Mouse (Mus musculus) heart, adult 2 months (tissue): ENCODE data around the gene Mfge8. TPM values are rescaled to one million over a fixed set of nuclear protein-coding genes. Genes with fewer than 3 reads are reported as not detected.

ENCODE experiments used
- DNase-seq, 2 experiments: peaks; one replicate each; pipeline ENCODE4 v3.0.0; 2021
- H3K27ac ChIP-seq: fragments of 200-600 bp; 2 replicates; pipeline ENCODE4 v1.8.1; 2022
- H3K27me3 ChIP-seq: fragments of 200-500 bp; 2 replicates; pipeline ENCODE4 v1.6.1; 2012; ENCODE audit warnings: mild to moderate bottlenecking, low read length, inconsistent platforms, mixed read lengths; ENCODE audit not compliant: control insufficient read depth, insufficient read depth
- H3K36me3 ChIP-seq: fragments of 200-500 bp; 2 replicates; pipeline ENCODE4 v1.6.1; 2012; ENCODE audit warnings: low read length, inconsistent platforms; ENCODE audit not compliant: control insufficient read depth, insufficient read depth
- H3K4me1 ChIP-seq: fragments of 200-500 bp; 2 replicates; pipeline ENCODE4 v1.6.1; 2011; ENCODE audit warnings: low read length; ENCODE audit not compliant: control insufficient read depth, insufficient read depth
- H3K4me3 ChIP-seq: fragments of 200-600 bp; 2 replicates; pipeline ENCODE4 v1.8.1; 2022
- H3K79me2 ChIP-seq: fragments of 200-500 bp; replicated peaks from 2 replicates; pipeline ENCODE4 v1.6.1; 2012; ENCODE audit warnings: mild to moderate bottlenecking, inconsistent platforms, low read length, moderate library complexity, mixed read lengths; ENCODE audit not compliant: control insufficient read depth, insufficient read depth
- H3K9ac ChIP-seq: fragments of 200-500 bp; 2 replicates; pipeline ENCODE4 v1.6.1; 2012; ENCODE audit warnings: low read depth, mild to moderate bottlenecking, control low read depth, inconsistent platforms, low read length, mixed read lengths
- CTCF ChIP-seq: fragments of 200-600 bp; IDR thresholded peaks from 2 replicates; pipeline ENCODE4 v1.8.1; 2022; ENCODE audit warnings: antibody characterized with exemption, mild to moderate bottlenecking, moderate library complexity
- EP300 ChIP-seq: fragments of 200-500 bp; IDR thresholded peaks from 2 replicates; pipeline ENCODE4 v1.6.1; 2011; ENCODE audit warnings: low read depth, low read length, control low read depth; ENCODE audit not compliant: insufficient read depth
- POLR2A ChIP-seq: fragments of 200-500 bp; IDR thresholded peaks from 2 replicates; pipeline ENCODE4 v1.6.1; 2011; ENCODE audit warnings: mild to moderate bottlenecking, low read depth, low read length, control low read depth; ENCODE audit not compliant: insufficient read depth
- WGBS: fragments of 180-500 bp; shearing (Covaris S2); methylation state at CpG from one replicate; pipeline ENCODE4 v1.1.7; 2018; 5-methylcytosine and 5-hydroxymethylcytosine counted together
- intact Hi-C: fragments of 180-260 bp; cut with DNase I; formaldehyde crosslinking; loops from one replicate; pipeline ENCODE4 v1.15.1; 2025
- polyA plus RNA-seq: library from polyadenylated mRNA; depleted of rRNA; stranded (reverse); fragments of >200 nt; gene quantifications from 2 replicates; pipeline ENCODE4 v1.2.3, GENCODE M21; 2012
- total RNA-seq, 2 experiments: library from RNA; stranded (reverse); gene quantifications; 2 replicates each; pipeline ENCODE4 v1.2.3; 2021

Gene Mfge8
- total and polyA plus RNA-seq, 3 experiments = 122 to 172 (median 133) TPM

- H3K27me3 ChIP-seq = no peaks in the 10 kb centered on the region
- no peak overlapping the region for H3K9ac ChIP-seq
- H3K27ac ChIP-seq = no peak overlapping the region
- no peaks in the 10 kb centered on the region for H3K36me3 ChIP-seq
- 92% methylated on average over 2 of the region's 2 CpGs for WGBS
- H3K79me2 ChIP-seq = no peaks in the 10 kb centered on the region
- H3K4me3 ChIP-seq = no peak overlapping the region
- TF ChIP-seq EP300 (no peak), CTCF (no peak), POLR2A (no peak)
- intact Hi-C loops = no loop called here
- no peak for DNase-seq
- H3K4me1 ChIP-seq = peaks cover 6% of the 10 kb centered on the region
These were observed 38.7 kb upstream of the Mfge8 start for GRCm38 (mm10) chr7:79187591-79187990.

- Histone ChIP-seq H3K9ac (no peak overlapping the region), H3K27ac (no peak overlapping the region), H3K4me3 (no peak overlapping the region), H3K27me3 (no peaks in the 10 kb centered on the region), H3K4me1 (no peaks in the 10 kb centered on the region; the same call in 1 of the 2 replicates), H3K36me3 (no peaks in the 10 kb centered on the region), H3K79me2 (no peaks in the 10 kb centered on the region)
- WGBS = 58% methylated on average over 1 of the region's 1 CpGs
- TF ChIP-seq POLR2A (no peak), CTCF (no peak), EP300 (no peak)
- DNase-seq = no peak
- intact Hi-C loops = loop anchor here (5.0 kb wide), 1 partner anchor 41 kb away; no protein-coding TSS in a partner anchor
These were observed 34.6 kb upstream of the Mfge8 start for GRCm38 (mm10) chr7:79183417-79183816.

- Histone ChIP-seq H3K27ac (no peak overlapping the region), H3K36me3 (no peaks in the 10 kb centered on the region), H3K9ac (no peak overlapping the region), H3K27me3 (no peaks in the 10 kb centered on the region), H3K4me1 (peaks cover 3% of the 10 kb centered on the region; the same call in 1 of the 2 replicates), H3K79me2 (no peaks in the 10 kb centered on the region), H3K4me3 (no peak overlapping the region)
- WGBS = 57% methylated on average over 3 of the region's 3 CpGs
- TF ChIP-seq CTCF (no peak), POLR2A (no peak), EP300 (no peak)
- DNase-seq = no peak
- intact Hi-C loops = no loop called here
These were observed 24.9 kb upstream of the Mfge8 start for GRCm38 (mm10) chr7:79173800-79174199.

- 83% methylated on average over 1 of the region's 1 CpGs for WGBS
- TF ChIP-seq POLR2A (no peak), EP300 (no peak), CTCF (no peak)
- intact Hi-C loops = no loop called here
These were observed 22.9 kb upstream of the Mfge8 start for GRCm38 (mm10) chr7:79171782-79172181.

GRCm38 (mm10) chr7:79167006-79167562 lies 18.2 kb upstream of the Mfge8 start:
- H3K36me3 ChIP-seq = no peaks in the 10 kb centered on the region
- no peaks in the 10 kb centered on the region for H3K27me3 ChIP-seq
- no peaks in the 10 kb centered on the region for H3K79me2 ChIP-seq
- no peaks in the 10 kb centered on the region for H3K4me1 ChIP-seq
- H3K4me3 ChIP-seq = no peak overlapping the region
- TF ChIP-seq EP300 (no peak), POLR2A (no peak), CTCF (no peak)
- DNase-seq = no peak
- no peak overlapping the region for H3K27ac ChIP-seq
- H3K9ac ChIP-seq = no peak overlapping the region
- 88% methylated on average over 14 of the region's 14 CpGs for WGBS
- intact Hi-C loops = no loop called here

More at GRCm38 (mm10) chr7:79171782-79172181, 22.9 kb upstream of the Mfge8 start:
- H3K36me3 ChIP-seq = no peaks in the 10 kb centered on the region
- no peak for DNase-seq
- no peaks in the 10 kb centered on the region for H3K27me3 ChIP-seq
- no peak overlapping the region for H3K9ac ChIP-seq
- H3K79me2 ChIP-seq = no peaks in the 10 kb centered on the region
- peaks cover 3% of the 10 kb centered on the region; the same call in 1 of the 2 replicates for H3K4me1 ChIP-seq
- no peak overlapping the region for H3K27ac ChIP-seq
- H3K4me3 ChIP-seq = no peak overlapping the region

- no peak overlapping the region for H3K27ac ChIP-seq
- H3K9ac ChIP-seq = no peak overlapping the region
- no peak overlapping the region for H3K4me3 ChIP-seq
- DNase-seq = no peak
- intact Hi-C loops = no loop called here
- H3K79me2 ChIP-seq = no peaks in the 10 kb centered on the region
- H3K27me3 ChIP-seq = no peaks in the 10 kb centered on the region
- WGBS = 61% methylated on average over 1 of the region's 1 CpGs
- H3K36me3 ChIP-seq = no peaks in the 10 kb centered on the region
- no peaks in the 10 kb centered on the region for H3K4me1 ChIP-seq
- TF ChIP-seq CTCF (no peak), EP300 (no peak)
These were observed 10.5 kb upstream of the Mfge8 start for GRCm38 (mm10) chr7:79159406-79159805.
